Mouse (Mus musculus): ENCODE measurements around the gene Psmd8.

DNA sequence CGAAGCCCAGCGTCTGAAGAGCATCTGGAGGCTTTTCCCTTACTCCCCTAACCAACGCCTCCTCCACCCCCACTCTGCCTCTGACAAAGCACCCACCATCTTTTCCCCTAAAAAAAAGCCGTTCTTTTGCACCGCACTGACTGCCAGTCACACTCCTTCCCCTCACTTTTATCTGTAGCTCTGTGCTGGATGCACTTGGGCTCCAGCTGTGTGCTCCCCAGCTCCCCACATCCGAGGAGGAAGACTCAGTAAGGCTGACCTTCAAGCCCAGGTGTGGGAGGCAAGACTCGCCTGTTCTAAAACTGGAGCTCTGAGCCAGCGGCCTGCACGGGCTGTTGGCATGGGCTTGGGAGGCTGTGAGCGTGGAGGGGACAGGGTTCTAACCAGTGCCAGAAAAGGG lies 29.0 kb downstream of the Psmd8 start:
- TF ChIP-seq CTCF (IDR thresholded peaks at IDR 0.05; ENCODE audit: control insufficient read depth, insufficient read depth, low read length): no peak
- no peak for TF ChIP-seq POLR2A (IDR thresholded peaks at IDR 0.05; ENCODE audit: borderline replicate concordance, control insufficient read depth, low read depth, low read length)
